ENCODE assay signal across 15 mouse cellular contexts in genomic region chr5:67098051-67098732, GRCm38 (mm10). TPM values are rescaled to one million over a fixed set of nuclear protein-coding genes. Genes with fewer than 3 reads are reported as not detected.
A peak's percentile ranks its signal among the peaks of the same experiment; 100 is the strongest.
DNase-seq lines count a peak whose midpoint lies in the region; ATAC-seq lines count a peak whose summit lies in the region.
"Had no signal": no experiment of that assay in that cellular context is flagged by ENCODE, and none has a peak within 500 bp of the region (broad histone marks: within the 10 kb centered on the region; RNA-seq: fewer than 3 reads in every experiment).

No protein-coding gene starts in this region.

- WGBS in intestine, embryonic 14.5 days = 3% methylated on average over 23 of the region's 23 CpGs

- no peaks in the 10 kb centered on the region for H3K36me3 ChIP-seq in intestine, embryonic 14.5 days (ENCODE audit: control insufficient read depth, insufficient read depth, low read length)
- H3K36me3 ChIP-seq: forebrain, embryonic 15.5 days; heart, embryonic 15.5 days; limb, embryonic 10.5 days had no signal

- peak overlapping the region; percentile 39 for H3K27ac ChIP-seq in intestine, embryonic 14.5 days (ENCODE audit: low read depth)
- H3K27ac ChIP-seq: forebrain, embryonic 15.5 days; heart, embryonic 15.5 days; left cerebral cortex, adult 2 months; limb, embryonic 10.5 days had no signal

- peak; percentile 46 for DNase-seq in embryo, embryonic 10.5 days (ENCODE audit: low spot score)
- no peak for DNase-seq in embryo, embryonic 10 days (ENCODE audit: low spot score)
- peak; percentile 45 for DNase-seq in retina, embryonic 14.5 days (ENCODE audit: low spot score)
- no peak for DNase-seq in retina, postnatal 1 day
- DNase-seq in intestine, embryonic 14.5 days (ENCODE audit: low spot score) = no peak
- DNase-seq in cerebellum, adult 11-12 months = no peak
- DNase-seq in T-cell, adult 2 months (ENCODE audit: low spot score) = no peak
- DNase-seq in spleen, postnatal 10 days (ENCODE audit: low spot score in 2 of 2) = no peak
- DNase-seq: thymus, adult 2 months had no signal

- no peak overlapping the region for H3K4me2 ChIP-seq in intestine, embryonic 14.5 days (ENCODE audit: low read length)
- H3K4me2 ChIP-seq: forebrain, embryonic 15.5 days; heart, embryonic 15.5 days; liver, embryonic 11.5 days had no signal

- H3K9me3 ChIP-seq in intestine, embryonic 14.5 days (ENCODE audit: control insufficient read depth, low read length) = no peaks in the 10 kb centered on the region
- H3K9me3 ChIP-seq: forebrain, embryonic 15.5 days; heart, embryonic 15.5 days; limb, embryonic 10.5 days had no signal

- peaks cover 100% of the 10 kb centered on the region for H3K27me3 ChIP-seq in intestine, embryonic 14.5 days (replicated peaks; ENCODE audit: control insufficient read depth, insufficient read depth, low read length)

- H3K4me3 ChIP-seq in intestine, embryonic 14.5 days (ENCODE audit: low read depth, low read length) = peak overlapping the region; percentile 34; the same call in 1 of the 2 replicates
- H3K4me3 ChIP-seq: forebrain, embryonic 15.5 days; heart, embryonic 15.5 days; left cerebral cortex, adult 2 months; limb, embryonic 10.5 days had no signal

- H3K4me1 ChIP-seq in intestine, embryonic 14.5 days (replicated peaks; ENCODE audit: control insufficient read depth, insufficient read depth, low read length) = no peaks in the 10 kb centered on the region

- H3K9ac ChIP-seq in intestine, embryonic 14.5 days (ENCODE audit: low read length) = peak overlapping the region; percentile 48
- H3K9ac ChIP-seq: forebrain, embryonic 15.5 days; heart, embryonic 15.5 days had no signal

- no peak for ATAC-seq in intestine, embryonic 14.5 days (replicated peaks; ENCODE audit: low FRiP score, low TSS enrichment, low read depth)
- ATAC-seq: forebrain, embryonic 15.5 days had no signal

RNA-seq across cellular contexts. Expression of gene Phox2b, which starts 0.9 kb away (rescaled TPM):
- 41.6 and 45.5 TPM in 2 replicates for polyA plus RNA-seq in intestine, embryonic 14.5 days (2014; fragmentation: Nextera tagmentation; extraction: Ambion mirVana)
- polyA plus RNA-seq: forebrain, embryonic 15.5 days; kidney, embryonic 14.5 days; thymus, adult 2 months had no signal

Comparison
In these comparisons a context has a peak if more than half of its experiments do, and no peak if none do; other contexts are left out.
1. DNase-seq: peak in embryo, embryonic 10.5 days (single experiment) and retina, embryonic 14.5 days (single experiment); none in embryo, embryonic 10 days (single experiment), retina, postnatal 1 day (single experiment), intestine, embryonic 14.5 days (single experiment), cerebellum, adult 11-12 months (single experiment), T-cell, adult 2 months (single experiment) and spleen, postnatal 10 days (0 of 2).